In genomic region chr12:14875290-14875689, GRCm38 (mm10) we compare ENCODE assay signal across 27 mouse cellular contexts.
"Had no signal": no experiment of that assay in that cellular context is flagged by ENCODE, and none has a peak within 500 bp of the region (broad histone marks: within the 10 kb centered on the region; RNA-seq: fewer than 3 reads in every experiment).

No protein-coding gene starts in this region.

- H3K4me1 ChIP-seq: heart, embryonic 13.5 days; heart, embryonic 15.5 days; hindbrain, embryonic 10.5 days; hindbrain, embryonic 12.5 days; intestine, embryonic 15.5 days; limb, embryonic 10.5 days; limb, embryonic 12.5 days; liver, embryonic 13.5 days had no signal

- DNase-seq: gastrocnemius, postnatal 14 days; gastrocnemius, postnatal 36 days; heart, adult 11 months; heart, adult 2 months; heart, postnatal 4 days; kidney, adult 18-20 months; kidney, adult 8-10 months; kidney, postnatal 10 days; kidney, postnatal 25 days; kidney, postnatal 4 days; liver; liver, embryonic 13.5 days had no signal

- ATAC-seq: hindbrain, embryonic 16.5 days; inflammation-experienced regulatory T-cells, adult 6 months; intestine, embryonic 15.5 days; intestine, postnatal 0 days had no signal

- H3K27me3 ChIP-seq: heart, embryonic 13.5 days; heart, embryonic 15.5 days; hindbrain, embryonic 12.5 days; intestine, embryonic 15.5 days; limb, embryonic 12.5 days; liver, embryonic 13.5 days had no signal

- H3K36me3 ChIP-seq: heart, embryonic 13.5 days; heart, embryonic 15.5 days; hindbrain, embryonic 10.5 days; hindbrain, embryonic 12.5 days; intestine, embryonic 15.5 days; limb, embryonic 10.5 days; limb, embryonic 12.5 days; liver, embryonic 13.5 days had no signal

- H3K4me2 ChIP-seq: heart, embryonic 11.5 days; heart, embryonic 13.5 days; heart, embryonic 15.5 days; hindbrain, embryonic 12.5 days; hindbrain, embryonic 14.5 days; intestine, embryonic 15.5 days; limb, embryonic 12.5 days; liver, embryonic 11.5 days; liver, embryonic 13.5 days had no signal

- H3K4me3 ChIP-seq: heart, adult 2 months; heart, embryonic 13.5 days; heart, embryonic 15.5 days; hindbrain, embryonic 10.5 days; hindbrain, embryonic 12.5 days; intestine, embryonic 15.5 days; layer of hippocampus, adult 2 months; left cerebral cortex, adult 2 months; limb, embryonic 10.5 days; limb, embryonic 12.5 days; liver, embryonic 13.5 days had no signal

- H3K9ac ChIP-seq: heart, embryonic 13.5 days; heart, embryonic 15.5 days; hindbrain, embryonic 12.5 days; hindbrain, embryonic 14.5 days; intestine, embryonic 15.5 days; limb, embryonic 12.5 days; liver, embryonic 13.5 days had no signal

- H3K27ac ChIP-seq: heart, adult 2 months; heart, embryonic 13.5 days; heart, embryonic 15.5 days; hindbrain, embryonic 10.5 days; hindbrain, embryonic 12.5 days; hindbrain, embryonic 14.5 days; intestine, embryonic 15.5 days; layer of hippocampus, adult 2 months; left cerebral cortex, adult 2 months; limb, embryonic 10.5 days; limb, embryonic 12.5 days; liver, embryonic 13.5 days had no signal

- H3K9me3 ChIP-seq: heart, embryonic 13.5 days; heart, embryonic 15.5 days; hindbrain, embryonic 10.5 days; hindbrain, embryonic 12.5 days; intestine, embryonic 15.5 days; limb, embryonic 10.5 days; limb, embryonic 12.5 days; liver, embryonic 13.5 days had no signal
